Mouse (Mus musculus): Measurements from ENCODE around the gene Klc4. TPM values are rescaled to one million over a fixed set of nuclear protein-coding genes. Genes with fewer than 3 reads are reported as not detected.
A peak's percentile ranks its signal among the peaks of the same experiment; 100 is the strongest.

Gene Klc4
- polyA plus RNA-seq, 2 experiments, result 3.4 to 5.2 TPM

GRCm38 (mm10) chr17:46609721-46610514 is 35.9 kb downstream of the Klc4 start:
- DNase-seq (ENCODE audit: low read depth in 3 of 3, low spot score in 3 of 3), result no peak
- no peak overlapping the region for H3K9ac ChIP-seq (replicated peaks)
- WGBS (ENCODE audit: insufficient replicate concordance), result 23% methylated on average over 15 of the region's 15 CpGs
- H3K4me2 ChIP-seq (ENCODE audit: low read depth), result no peak overlapping the region; the same call in 1 of the 2 replicates
- TF ChIP-seq EP300 (IDR thresholded peaks at IDR 0.05; ENCODE audit: low read depth) (no peak), CTCF (IDR thresholded peaks at IDR 0.05; ENCODE audit: low read depth) (no peak)
- H3K9me3 ChIP-seq (ENCODE audit: control insufficient read depth, low read length), result no peaks in the 10 kb centered on the region
- H3K4me3 ChIP-seq (ENCODE audit: insufficient read depth in 1 of 2, low read depth in 2 of 2, low read length in 2 of 2), result no peak overlapping the region
- no peak overlapping the region for H3K27ac ChIP-seq
- H3K4me1 ChIP-seq (replicated peaks; ENCODE audit: control insufficient read depth in 2 of 2, insufficient read depth in 2 of 2, low read length in 1 of 2), result peaks cover 0 to 1% of the 10 kb centered on the region in 2 experiments; a peak in 1 of 4 replicates
- no peaks in the 10 kb centered on the region for H3K36me3 ChIP-seq (replicated peaks; ENCODE audit: control insufficient read depth, insufficient read depth, low read depth)
- H3K27me3 ChIP-seq (ENCODE audit: control insufficient read depth, insufficient read depth, low read length), result no peaks in the 10 kb centered on the region
- no peak for ATAC-seq (ENCODE audit: insufficient read depth)

- no peaks in the 10 kb centered on the region for H3K27me3 ChIP-seq (ENCODE audit: control insufficient read depth, insufficient read depth, low read length)
- TF ChIP-seq CTCF (IDR thresholded peaks at IDR 0.05; ENCODE audit: low read depth) (no peak), EP300 (IDR thresholded peaks at IDR 0.05; ENCODE audit: low read depth) (no peak)
- WGBS (ENCODE audit: insufficient replicate concordance), result 76% methylated on average over 12 of the region's 12 CpGs
- no peaks in the 10 kb centered on the region for H3K36me3 ChIP-seq (replicated peaks; ENCODE audit: control insufficient read depth, insufficient read depth, low read depth)
- no peaks in the 10 kb centered on the region for H3K9me3 ChIP-seq (ENCODE audit: control insufficient read depth, low read length)
- no peak overlapping the region for H3K9ac ChIP-seq (replicated peaks)
- H3K4me2 ChIP-seq (ENCODE audit: low read depth), result no peak overlapping the region
- no peak overlapping the region for H3K27ac ChIP-seq
- peaks cover 0 to 1% of the 10 kb centered on the region in 2 experiments; a peak in 1 of 4 replicates for H3K4me1 ChIP-seq (replicated peaks; ENCODE audit: control insufficient read depth in 2 of 2, insufficient read depth in 2 of 2, low read length in 1 of 2)
- no peak for ATAC-seq (ENCODE audit: insufficient read depth)
- no peak overlapping the region for H3K4me3 ChIP-seq (ENCODE audit: insufficient read depth in 1 of 2, low read depth in 2 of 2, low read length in 2 of 2)
- DNase-seq (ENCODE audit: low read depth in 3 of 3, low spot score in 3 of 3), result no peak
Observed at GRCm38 (mm10) chr17:46605987-46606386, 39.8 kb downstream of the Klc4 start.

- Histone ChIP-seq H3K27ac (no peak overlapping the region), H3K27me3 (ENCODE audit: control insufficient read depth, insufficient read depth, low read length) (no peaks in the 10 kb centered on the region), H3K9me3 (ENCODE audit: control insufficient read depth, low read length) (no peaks in the 10 kb centered on the region), H3K4me1 (replicated peaks; ENCODE audit: control insufficient read depth in 2 of 2, insufficient read depth in 2 of 2, low read length in 1 of 2) (peaks cover 0 to 1% of the 10 kb centered on the region in 2 experiments; a peak in 1 of 4 replicates), H3K4me3 (ENCODE audit: insufficient read depth in 1 of 2, low read depth in 2 of 2, low read length in 2 of 2) (no peak overlapping the region), H3K4me2 (ENCODE audit: low read depth) (no peak overlapping the region), H3K36me3 (replicated peaks; ENCODE audit: control insufficient read depth, insufficient read depth, low read depth) (no peaks in the 10 kb centered on the region), H3K9ac (replicated peaks) (no peak overlapping the region)
- DNase-seq (ENCODE audit: low read depth in 3 of 3, low spot score in 3 of 3), result no peak
- 71% methylated on average over 5 of the region's 5 CpGs for WGBS (ENCODE audit: insufficient replicate concordance)
- ATAC-seq (ENCODE audit: insufficient read depth), result no peak
- TF ChIP-seq EP300 (IDR thresholded peaks at IDR 0.05; ENCODE audit: low read depth), result no peak
- no peak for TF ChIP-seq CTCF (IDR thresholded peaks at IDR 0.05; ENCODE audit: low read depth)
Observed at GRCm38 (mm10) chr17:46605126-46605525, 40.7 kb downstream of the Klc4 start.

GRCm38 (mm10) chr17:46603229-46603628 is 42.6 kb downstream of the Klc4 start:
- Histone ChIP-seq H3K9ac (replicated peaks) (no peak overlapping the region), H3K9me3 (ENCODE audit: control insufficient read depth, low read length) (no peaks in the 10 kb centered on the region), H3K4me3 (ENCODE audit: insufficient read depth in 1 of 2, low read depth in 2 of 2, low read length in 2 of 2) (no peak overlapping the region), H3K4me2 (ENCODE audit: low read depth) (no peak overlapping the region), H3K36me3 (replicated peaks; ENCODE audit: control insufficient read depth, insufficient read depth, low read depth) (no peaks in the 10 kb centered on the region), H3K27me3 (ENCODE audit: control insufficient read depth, insufficient read depth, low read length) (no peaks in the 10 kb centered on the region), H3K27ac (no peak overlapping the region), H3K4me1 (replicated peaks; ENCODE audit: control insufficient read depth in 2 of 2, insufficient read depth in 2 of 2, low read length in 1 of 2) (no peaks in the 10 kb centered on the region)
- WGBS (ENCODE audit: insufficient replicate concordance), result 79% methylated on average over 4 of the region's 4 CpGs
- DNase-seq (ENCODE audit: low read depth in 3 of 3, low spot score in 3 of 3) (no peak), ATAC-seq (ENCODE audit: insufficient read depth) (no peak)
- TF ChIP-seq CTCF (IDR thresholded peaks at IDR 0.05; ENCODE audit: low read depth) (0 out of 2 replicates have a peak, but pooled peaks have one; percentile 21), EP300 (IDR thresholded peaks at IDR 0.05; ENCODE audit: low read depth) (no peak)

GRCm38 (mm10) chr17:46602212-46602611 is 43.6 kb downstream of the Klc4 start:
- Histone ChIP-seq H3K36me3 (replicated peaks; ENCODE audit: control insufficient read depth, insufficient read depth, low read depth) (no peaks in the 10 kb centered on the region), H3K4me2 (ENCODE audit: low read depth) (no peak overlapping the region), H3K9me3 (ENCODE audit: control insufficient read depth, low read length) (no peaks in the 10 kb centered on the region), H3K27ac (no peak overlapping the region), H3K4me1 (replicated peaks; ENCODE audit: control insufficient read depth in 2 of 2, insufficient read depth in 2 of 2, low read length in 1 of 2) (no peaks in the 10 kb centered on the region), H3K9ac (replicated peaks) (no peak overlapping the region), H3K27me3 (ENCODE audit: control insufficient read depth, insufficient read depth, low read length) (no peaks in the 10 kb centered on the region), H3K4me3 (ENCODE audit: insufficient read depth in 1 of 2, low read depth in 2 of 2, low read length in 2 of 2) (no peak overlapping the region)
- WGBS (ENCODE audit: insufficient replicate concordance), result 42% methylated on average over 9 of the region's 9 CpGs
- TF ChIP-seq EP300 (IDR thresholded peaks at IDR 0.05; ENCODE audit: low read depth), result no peak
- no peak for TF ChIP-seq CTCF (IDR thresholded peaks at IDR 0.05; ENCODE audit: low read depth)
- DNase-seq (ENCODE audit: low read depth in 3 of 3, low spot score in 3 of 3) (no peak), ATAC-seq (ENCODE audit: insufficient read depth) (no peak)
